Mouse (Mus musculus) forebrain, embryonic 14.5 days (tissue): Measurements from ENCODE around the gene Meiob. TPM values are rescaled to one million over a fixed set of nuclear protein-coding genes. Genes with fewer than 3 reads are reported as not detected.

Source experiments
- ATAC-seq: fragments of 200-750 bp; cut with Nextera tagmentation; 2 replicates; pipeline ENCODE4 v1.8.0; 2017; ENCODE audit warnings: mild to moderate bottlenecking, moderate library complexity
- DNase-seq: peaks from one replicate; pipeline ENCODE4 v3.0.0-alpha.2; 2015; ENCODE audit warnings: low spot score
- H3K27ac ChIP-seq: fragments of 300-500 bp; sonication (generic); 2 replicates; pipeline ENCODE4 v1.5.1; 2014; ENCODE audit warnings: low read depth, mild to moderate bottlenecking, control low read depth, low read length, moderate library complexity
- H3K27me3 ChIP-seq: fragments of 300-500 bp; sonication (generic); replicated peaks from 2 replicates; pipeline ENCODE4 v1.6.1; 2014; ENCODE audit warnings: low read length, control low read depth, mixed read lengths; ENCODE audit not compliant: control insufficient read depth, insufficient read depth
- H3K36me3 ChIP-seq: fragments of 300-500 bp; sonication (generic); 2 replicates; pipeline ENCODE4 v1.6.1; 2014; ENCODE audit warnings: low read length, control low read depth; ENCODE audit not compliant: control insufficient read depth, insufficient read depth
- H3K4me1 ChIP-seq: fragments of 300-500 bp; sonication (generic); 2 replicates; pipeline ENCODE4 v1.6.1; 2014; ENCODE audit warnings: antibody characterized with exemption, low read length, control low read depth; ENCODE audit not compliant: control insufficient read depth, insufficient read depth
- H3K4me2 ChIP-seq: fragments of 300-500 bp; sonication (generic); 2 replicates; pipeline ENCODE4 v1.6.1; 2014; ENCODE audit warnings: mild to moderate bottlenecking, control low read depth, low read length
- H3K4me3 ChIP-seq: fragments of 300-500 bp; sonication (generic); 2 replicates; pipeline ENCODE4 v1.5.1; 2014; ENCODE audit warnings: low read depth, low read length, control low read depth
- H3K9ac ChIP-seq: fragments of 300-500 bp; sonication (generic); 2 replicates; pipeline ENCODE4 v1.6.1; 2014; ENCODE audit warnings: mild to moderate bottlenecking, low read length, control low read depth, moderate library complexity
- H3K9me3 ChIP-seq: fragments of 300-500 bp; sonication (generic); replicated peaks from 2 replicates; pipeline ENCODE4 v1.6.1; 2016; ENCODE audit warnings: low read length, control low read depth, mixed read lengths; ENCODE audit not compliant: control insufficient read depth
- WGBS: fragments of 180-500 bp; shearing (Covaris S2); extraction: QIAGEN DNeasy Blood & Tissue Kit; methylation state at CpG from one replicate; pipeline ENCODE4 v1.1.7; 2014; 5-methylcytosine and 5-hydroxymethylcytosine counted together
- polyA plus RNA-seq: library from polyadenylated mRNA; unstranded; fragments of >200 nt; fragmentation: Nextera tagmentation; extraction: Ambion mirVana; gene quantifications from 2 replicates; pipeline ENCODE4 v1.2.1, GENCODE M21; 2014

The Meiob gene
- polyA plus RNA-seq, 1 experiment from 2014 or later, result not detected

DNA sequence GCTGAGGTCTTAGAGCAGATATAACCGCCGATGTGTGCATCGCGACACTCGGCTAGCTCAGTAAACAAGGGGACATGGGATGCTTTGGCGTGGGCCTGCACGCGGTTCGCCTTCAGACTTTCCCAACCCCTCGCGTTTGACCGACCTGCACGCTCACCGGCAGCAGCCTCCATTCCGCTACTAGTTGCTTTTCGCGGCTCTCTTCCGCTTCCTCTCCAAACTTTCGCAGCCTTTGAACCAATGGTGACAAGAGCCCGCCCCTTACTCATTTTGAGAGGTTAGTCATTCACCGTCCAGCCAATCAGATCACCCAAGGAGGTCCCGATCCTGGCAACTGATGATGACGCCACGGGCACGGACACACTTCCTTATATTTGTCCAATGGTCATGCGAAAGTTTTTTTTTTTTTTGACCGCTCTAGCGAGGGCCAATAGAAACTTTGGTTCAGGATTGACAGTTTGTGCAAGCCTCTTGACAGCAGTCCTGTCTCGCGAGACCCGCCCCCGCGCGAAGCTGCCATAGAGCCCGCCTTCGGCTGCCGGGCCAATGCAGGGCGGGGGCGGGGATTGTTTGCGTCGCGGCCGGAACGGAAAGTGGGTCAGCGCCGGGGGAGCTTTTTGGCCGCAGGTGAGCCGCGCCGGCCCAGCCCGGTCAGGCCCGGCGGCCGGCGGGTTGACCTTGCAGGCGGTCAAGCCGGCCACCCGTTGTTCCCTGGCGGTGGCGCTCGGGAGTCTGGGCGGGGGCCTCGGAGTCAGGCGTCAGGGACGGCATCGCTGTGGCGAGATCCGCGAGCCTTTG is 82.2 kb downstream of the Meiob start, which contains the start of the genes Nubp2 and Spsb3:
Gene Nubp2 (minus strand): TSS at position 216 of the 798 bp plus-strand sequence.
Gene Spsb3 (plus strand): TSS at position 510 of the 798 bp plus-strand sequence.
- H3K4me3 ChIP-seq, result peak within 1 kb of the TSS; percentile 87
- no peaks in the 10 kb centered on the region for H3K27me3 ChIP-seq
- DNase-seq (peak; percentile 100), ATAC-seq (peak; percentile 98)
- H3K4me1 ChIP-seq, result peaks cover 15% of the 10 kb centered on the region
- peak within 1 kb of the TSS; percentile 92 for H3K4me2 ChIP-seq
- H3K9me3 ChIP-seq, result no peaks in the 10 kb centered on the region
- H3K9ac ChIP-seq, result peak within 1 kb of the TSS; percentile 82
- under 1% methylated on average over 69 of the region's 69 CpGs for WGBS
- H3K36me3 ChIP-seq, result peaks cover 53% of the 10 kb centered on the region
- peak within 1 kb of the TSS; percentile 52; the same call in 1 of the 2 replicates for H3K27ac ChIP-seq

DNA sequence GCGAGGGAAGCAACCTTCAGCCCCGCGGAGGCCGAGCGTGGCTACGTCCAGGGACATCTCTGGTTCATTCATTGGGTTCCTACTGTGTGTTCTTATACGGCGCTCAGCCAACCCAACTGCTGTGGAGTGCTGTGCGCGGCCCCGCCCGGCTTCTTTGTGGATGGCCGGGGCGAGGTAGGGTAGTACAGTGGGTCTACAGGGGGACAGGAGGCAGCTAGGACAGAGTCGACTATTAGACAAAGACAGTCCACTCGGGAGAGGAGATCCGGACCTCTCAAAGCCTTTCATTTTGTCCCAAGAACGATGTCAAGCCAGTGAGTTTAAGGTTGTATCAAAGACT is 82.8 kb downstream of the Meiob start:
- H3K4me3 ChIP-seq, result peak overlapping the region; percentile 87
- peak overlapping the region; percentile 92 for H3K4me2 ChIP-seq
- peaks cover 59% of the 10 kb centered on the region for H3K36me3 ChIP-seq
- DNase-seq, result no peak
- no peaks in the 10 kb centered on the region for H3K27me3 ChIP-seq
- H3K27ac ChIP-seq, result peak overlapping the region; percentile 52; the same call in 1 of the 2 replicates
- H3K4me1 ChIP-seq, result peaks cover 15% of the 10 kb centered on the region
- peak; percentile 45; the same call in 1 of the 2 replicates for ATAC-seq
- no peaks in the 10 kb centered on the region for H3K9me3 ChIP-seq
- WGBS, result 2% methylated on average over 18 of the region's 18 CpGs
- H3K9ac ChIP-seq, result peak overlapping the region; percentile 82

DNA sequence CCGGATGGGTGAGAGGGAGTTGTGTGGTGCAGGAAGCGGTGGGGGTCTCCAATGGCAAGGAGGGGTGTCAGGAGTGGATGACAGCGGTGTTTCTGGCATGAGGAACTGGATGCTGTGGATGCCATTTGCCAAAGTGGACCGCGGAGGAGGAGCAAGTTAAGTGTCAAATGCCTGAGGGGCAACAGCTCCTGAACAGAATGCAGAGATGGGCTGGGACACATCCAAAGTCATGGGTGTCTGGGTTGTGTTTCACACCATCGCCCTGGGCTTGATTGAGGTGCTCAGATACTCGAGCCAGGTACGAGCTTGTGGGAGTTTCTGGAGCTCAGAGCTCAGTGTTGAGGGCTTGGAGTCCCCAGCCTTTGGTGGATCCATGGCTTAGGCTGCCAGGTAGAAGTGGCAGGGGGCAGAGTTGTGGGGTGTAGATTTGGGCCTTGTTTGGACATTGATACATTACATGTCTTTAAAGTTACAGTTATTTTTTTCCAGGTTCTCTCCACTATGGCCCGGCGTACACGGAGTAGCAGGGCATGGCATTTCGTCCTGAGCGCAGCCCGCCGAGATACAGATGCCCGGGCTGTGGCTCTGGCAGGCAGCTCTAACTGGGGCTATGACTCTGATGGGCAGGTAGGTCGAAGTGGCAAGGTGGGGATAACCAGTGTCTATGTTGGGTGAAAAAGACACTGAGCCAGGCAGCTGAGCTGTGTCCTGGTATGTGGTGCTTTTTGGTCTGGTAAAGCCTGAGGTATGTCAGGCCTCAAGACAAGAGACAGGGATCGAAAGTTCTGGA is 83.4 kb downstream of the Meiob start:
- Histone ChIP-seq H3K36me3 (peaks cover 63% of the 10 kb centered on the region), H3K4me2 (peak overlapping the region; percentile 92), H3K4me3 (peak overlapping the region; percentile 87), H3K27me3 (no peaks in the 10 kb centered on the region), H3K27ac (no peak overlapping the region), H3K9me3 (no peaks in the 10 kb centered on the region), H3K9ac (peak overlapping the region; percentile 82), H3K4me1 (peaks cover 15% of the 10 kb centered on the region)
- DNase-seq, result no peak
- 68% methylated on average over 18 of the region's 18 CpGs for WGBS
- ATAC-seq, result no peak

DNA sequence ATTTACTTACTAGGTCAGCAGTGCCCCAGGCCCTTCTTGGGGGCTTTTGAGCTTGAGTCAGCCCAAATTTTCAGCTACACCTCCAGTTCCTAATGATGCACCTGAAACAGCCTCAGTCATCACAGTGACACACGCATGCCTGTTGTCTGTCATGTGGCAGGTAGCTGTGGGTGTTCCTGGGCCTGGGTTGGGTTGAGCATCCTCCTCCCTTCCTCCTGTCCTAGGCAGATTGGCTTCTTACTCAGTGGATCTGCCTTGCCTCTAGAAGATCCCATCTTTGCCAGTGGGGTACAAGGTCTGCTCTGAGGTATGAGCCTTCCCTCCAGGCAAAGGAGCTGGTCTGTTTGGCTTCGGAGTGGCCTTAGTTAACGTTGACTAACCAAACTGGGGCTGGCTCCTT is 84.8 kb downstream of the Meiob start:
- no peak overlapping the region for H3K9ac ChIP-seq
- no peak overlapping the region for H3K27ac ChIP-seq
- no peaks in the 10 kb centered on the region for H3K27me3 ChIP-seq
- ATAC-seq (no peak), DNase-seq (no peak)
- H3K4me3 ChIP-seq, result no peak overlapping the region
- H3K4me1 ChIP-seq, result peaks cover 17% of the 10 kb centered on the region
- H3K9me3 ChIP-seq, result no peaks in the 10 kb centered on the region
- 90% methylated on average over 3 of the region's 3 CpGs for WGBS
- H3K4me2 ChIP-seq, result no peak overlapping the region
- H3K36me3 ChIP-seq, result peaks cover 62% of the 10 kb centered on the region

Other genes with a start within 250 kb of the Meiob start
- 59.8 and 66.4 TPM in 2 replicates for gene Tsc2, start 171.7 kb upstream of the Meiob start, polyA plus RNA-seq
- gene Nthl1, start 171.6 kb upstream of the Meiob start, polyA plus RNA-seq, result 10.0 and 12.3 TPM in 2 replicates
- 22.4 and 31.3 TPM in 2 replicates for gene Slc9a3r2, start 154.0 kb upstream of the Meiob start, polyA plus RNA-seq
- gene Npw, start 145.8 kb upstream of the Meiob start, polyA plus RNA-seq, result not detected in 2 replicates
- 14.9 and 19.7 TPM in 2 replicates for gene Zfp598, start 134.6 kb upstream of the Meiob start, polyA plus RNA-seq
- gene Syngr3, start 114.3 kb upstream of the Meiob start, polyA plus RNA-seq, result 105 and 136 TPM in 2 replicates
- gene Gfer, start 108.1 kb upstream of the Meiob start, polyA plus RNA-seq, result 36.5 and 37.7 TPM in 2 replicates
- 2.2 and 2.4 TPM in 2 replicates for gene Noxo1, start 108.1 kb upstream of the Meiob start, polyA plus RNA-seq
- 85.3 and 86.1 TPM in 2 replicates for gene Tbl3, start 96.6 kb upstream of the Meiob start, polyA plus RNA-seq
- not detected in 2 replicates for gene Rnf151, start 86.2 kb upstream of the Meiob start, polyA plus RNA-seq
- 888 and 1,063 TPM in 2 replicates for gene Rps2, start 86.2 kb upstream of the Meiob start, polyA plus RNA-seq
- gene Ndufb10, start 79.8 kb upstream of the Meiob start, polyA plus RNA-seq, result 301 and 312 TPM in 2 replicates
- gene Rpl3l, start 76.5 kb upstream of the Meiob start, polyA plus RNA-seq, result not detected in 2 replicates
- gene Msrb1, start 67.6 kb upstream of the Meiob start, polyA plus RNA-seq, result 25.3 TPM in 2 replicates
- gene Hs3st6, start 51.3 kb upstream of the Meiob start, polyA plus RNA-seq, result 0.20 TPM in 1 of 2 replicates, not detected in the other
- gene Hagh, start 35.9 kb downstream of the Meiob start, polyA plus RNA-seq, result 49.7 and 52.8 TPM in 2 replicates
- 18.4 and 19.2 TPM in 2 replicates for gene Fahd1, start 46.1 kb downstream of the Meiob start, polyA plus RNA-seq
- gene Igfals, start 61.7 kb downstream of the Meiob start, polyA plus RNA-seq, result 0.17 and 0.25 TPM in 2 replicates
- gene Nubp2, start 82.1 kb downstream of the Meiob start, polyA plus RNA-seq, result 89.6 and 96.1 TPM in 2 replicates
- 78.3 and 85.0 TPM in 2 replicates for gene Spsb3, start 82.4 kb downstream of the Meiob start, polyA plus RNA-seq
- gene Eme2, start 90.8 kb downstream of the Meiob start, polyA plus RNA-seq, result 18.2 and 23.3 TPM in 2 replicates
- gene Mrps34, start 90.8 kb downstream of the Meiob start, polyA plus RNA-seq, result 73.5 and 78.4 TPM in 2 replicates
- 79.7 and 93.4 TPM in 2 replicates for gene Nme3, start 92.2 kb downstream of the Meiob start, polyA plus RNA-seq
- 49.9 and 76.1 TPM in 2 replicates for gene Mapk8ip3, start 132.7 kb downstream of the Meiob start, polyA plus RNA-seq
- gene Jpt2, start 156.4 kb downstream of the Meiob start, polyA plus RNA-seq, result 73.4 and 81.1 TPM in 2 replicates
- gene Cramp1l, start 211.5 kb downstream of the Meiob start, polyA plus RNA-seq, result 5.4 and 7.5 TPM in 2 replicates
- 16.1 and 20.4 TPM in 2 replicates for gene Ift140, start 211.8 kb downstream of the Meiob start, polyA plus RNA-seq